Mouse (Mus musculus) heart, embryonic 12.5 days (tissue): ENCODE results near the gene 1810010H24Rik. TPM values are rescaled to one million over a fixed set of nuclear protein-coding genes. Genes with fewer than 3 reads are reported as not detected.

Source experiments
- polyA plus RNA-seq: library from polyadenylated mRNA; unstranded; fragments of >200 nt; fragmentation: Nextera tagmentation; extraction: Ambion mirVana; gene quantifications from 2 replicates; pipeline ENCODE4 v1.2.1, GENCODE M21; 2016

Gene 1810010H24Rik
- polyA plus RNA-seq, 1 experiment from 2014 or later: 2.2 TPM

Other genes starting within 250 kb of the 1810010H24Rik start
- 6.9 and 7.6 TPM in 2 replicates for gene Polg2, start 246.1 kb upstream of the 1810010H24Rik start, polyA plus RNA-seq
- gene Ddx5, start 236.5 kb upstream of the 1810010H24Rik start, polyA plus RNA-seq: 243 and 248 TPM in 2 replicates
- 14.9 and 16.2 TPM in 2 replicates for gene Cep95, start 236.4 kb upstream of the 1810010H24Rik start, polyA plus RNA-seq
- 12.0 and 12.2 TPM in 2 replicates for gene Smurf2, start 105.0 kb upstream of the 1810010H24Rik start, polyA plus RNA-seq
- 301 and 321 TPM in 2 replicates for gene Kpna2, start 26.1 kb upstream of the 1810010H24Rik start, polyA plus RNA-seq
- gene Bptf, start 106.4 kb downstream of the 1810010H24Rik start, polyA plus RNA-seq: 19.6 and 21.7 TPM in 2 replicates
- gene Nol11, start 163.7 kb downstream of the 1810010H24Rik start, polyA plus RNA-seq: 45.4 and 45.6 TPM in 2 replicates